Mouse (Mus musculus) granulocyte monocyte progenitor cell, adult 5-6 weeks (primary cell): ENCODE measurements around the gene Cacul1. TPM values are rescaled to one million over a fixed set of nuclear protein-coding genes. Genes with fewer than 3 reads are reported as not detected.
A peak's percentile ranks its signal among the peaks of the same experiment; 100 is the strongest.
"Not testable (repeated sequence)": the region's sequence is repeated elsewhere in the genome, so short reads cannot be mapped to it uniquely, and the experiment has no call there.

Source experiments
- ATAC-seq: replicated peaks from 2 replicates; pipeline ENCODE4 v1.8.0; 2016; ENCODE audit warnings: mild to moderate bottlenecking, moderate TSS enrichment, inconsistent platforms; ENCODE audit not compliant: poor library complexity, severe bottlenecking
- total RNA-seq, 2 experiments: library from RNA; stranded (forward) in 1 of 2; stranded (reverse) in 1 of 2; fragments of 200-712, 200-1000 nt in 1 of 2; fragments of >200 nt in 1 of 2; fragmentation: Nextera tagmentation in 1 of 2; gene quantifications; 2 replicates each; pipeline ENCODE4 v1.2.3; 2014 to 2017

The Cacul1 gene
- total RNA-seq (2014; fragmentation: Nextera tagmentation) (22.2 and 30.8 TPM in 2 replicates), total RNA-seq (2017) (34.7 and 36.2 TPM in 2 replicates)

- ATAC-seq: peak; percentile 92
Observed at GRCm38 (mm10) chr19:60580582-60581339, at the start of gene Cacul1. Gene Cacul1, minus strand, starts transcription at chr19:60581025.

- ATAC-seq: no peak
Observed at GRCm38 (mm10) chr19:60619420-60619819, 38.6 kb upstream of the Cacul1 start.

- peak; percentile 44; the same call in 1 of the 2 replicates for ATAC-seq
Observed at GRCm38 (mm10) chr19:60617007-60617406, 36.2 kb upstream of the Cacul1 start.

DNA sequence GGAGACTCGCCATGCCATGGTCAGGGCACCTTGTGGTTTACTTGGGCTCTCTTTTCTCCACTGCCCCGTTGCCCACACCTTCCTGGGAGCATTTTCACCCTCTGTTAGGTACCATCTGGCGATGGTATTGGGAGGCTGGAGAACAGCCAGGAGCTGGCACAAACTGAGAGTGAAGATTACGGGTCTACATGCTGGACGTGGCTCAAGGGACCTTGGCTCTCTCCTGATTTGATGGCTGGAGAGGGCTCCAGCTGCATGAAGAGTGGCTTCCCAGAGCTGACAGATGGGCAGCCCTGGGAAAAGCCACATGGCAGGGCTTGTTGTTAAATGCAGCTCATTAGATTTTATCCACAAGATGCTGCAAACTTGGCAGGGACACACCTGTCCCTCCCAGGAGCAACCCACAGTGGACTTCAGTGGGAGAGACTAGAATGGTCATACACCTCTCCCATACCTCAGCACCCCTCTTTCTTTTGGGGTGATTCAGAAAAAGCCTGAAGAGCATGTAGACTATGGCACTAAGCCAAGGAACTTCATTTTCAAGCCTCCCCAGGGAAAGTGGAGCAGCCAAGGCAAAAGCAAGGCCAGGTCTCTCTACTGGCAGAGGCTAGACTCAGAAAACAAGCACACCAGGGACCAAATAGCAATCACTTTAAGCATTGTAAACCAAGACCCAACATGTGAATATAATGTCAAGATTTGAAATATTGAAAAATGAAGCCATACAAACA is 34.8 kb upstream of the Cacul1 start:
- no peak for ATAC-seq

DNA sequence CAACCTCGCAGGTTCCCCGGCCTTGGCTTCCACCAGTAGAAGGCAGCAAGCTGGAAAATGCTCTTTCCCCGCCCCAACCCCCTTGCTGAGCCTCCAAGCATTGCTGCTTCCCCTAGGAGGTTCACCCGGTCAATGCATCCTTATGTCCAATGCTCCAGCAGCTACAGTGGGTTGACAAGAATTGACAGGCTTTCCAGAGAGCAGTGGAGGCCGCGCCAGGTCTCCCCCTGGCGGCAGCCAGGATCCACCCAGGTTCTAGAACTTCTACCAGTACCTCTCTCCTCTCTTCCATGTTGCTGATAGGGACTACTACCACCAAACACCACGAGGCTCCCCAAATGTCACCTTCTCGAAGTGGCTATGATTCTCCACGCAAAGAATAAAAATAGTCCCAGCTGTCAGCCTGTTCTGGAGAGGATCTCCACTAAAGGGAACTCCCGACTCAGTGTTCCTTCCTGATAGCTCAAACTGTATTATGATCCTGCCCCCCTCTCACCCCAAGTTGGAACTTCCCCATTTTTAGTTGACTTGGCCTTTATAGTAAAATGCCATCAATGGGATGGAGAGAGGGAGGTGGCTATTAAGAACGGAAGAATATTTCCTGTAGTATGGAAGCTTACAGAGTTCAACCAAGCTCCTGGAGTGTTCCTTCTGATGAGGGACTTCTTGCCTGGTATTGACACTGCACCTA is 30.8 kb upstream of the Cacul1 start:
- ATAC-seq: peak; percentile 65

DNA sequence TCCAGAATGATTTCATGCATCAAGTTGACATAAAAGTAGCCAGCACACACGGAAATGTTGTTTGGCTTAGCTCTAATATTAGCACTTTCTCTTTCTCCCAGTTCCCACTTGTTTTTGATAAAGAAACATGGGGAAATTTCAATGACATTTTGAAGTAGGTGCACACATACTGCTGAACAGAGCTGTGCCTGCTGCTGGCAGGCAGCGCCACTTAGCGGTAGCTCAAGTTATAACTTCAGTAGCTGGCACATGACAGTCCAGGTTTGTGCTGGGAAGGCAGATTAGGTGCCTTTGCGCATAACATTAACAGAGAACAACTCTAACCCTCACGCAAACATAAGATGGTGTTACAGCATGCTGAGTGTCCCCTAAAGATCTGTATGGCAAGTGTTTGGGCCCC is 27.9 kb upstream of the Cacul1 start:
- peak; percentile 65 for ATAC-seq

GRCm38 (mm10) chr19:60603586-60603985 is 22.8 kb upstream of the Cacul1 start:
- ATAC-seq: no peak

GRCm38 (mm10) chr19:60602066-60602465 is 21.2 kb upstream of the Cacul1 start:
- not testable (repeated sequence) for ATAC-seq

GRCm38 (mm10) chr19:60598025-60598697 is 17.3 kb upstream of the Cacul1 start:
- ATAC-seq: peak; percentile 52; the same call in 1 of the 2 replicates

DNA sequence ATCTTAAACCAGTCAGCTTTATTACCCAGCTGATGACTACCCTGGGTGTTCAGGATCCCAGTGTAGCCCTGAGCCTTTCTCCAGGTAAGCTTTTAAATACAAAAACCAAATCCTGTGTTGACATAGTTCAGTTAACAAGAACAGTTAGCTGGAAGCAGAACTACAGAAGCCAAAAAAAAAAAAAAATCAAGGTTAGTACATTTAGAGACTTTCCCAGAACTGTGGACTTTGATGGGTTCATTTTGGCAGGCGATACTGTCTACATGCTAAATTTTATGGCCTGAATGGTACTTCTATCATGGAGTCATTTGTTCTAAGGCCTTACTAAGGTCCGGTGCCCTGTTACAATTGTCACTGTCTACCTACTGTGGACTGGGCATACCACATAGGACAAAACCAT is 8.8 kb upstream of the Cacul1 start:
- no peak for ATAC-seq

DNA sequence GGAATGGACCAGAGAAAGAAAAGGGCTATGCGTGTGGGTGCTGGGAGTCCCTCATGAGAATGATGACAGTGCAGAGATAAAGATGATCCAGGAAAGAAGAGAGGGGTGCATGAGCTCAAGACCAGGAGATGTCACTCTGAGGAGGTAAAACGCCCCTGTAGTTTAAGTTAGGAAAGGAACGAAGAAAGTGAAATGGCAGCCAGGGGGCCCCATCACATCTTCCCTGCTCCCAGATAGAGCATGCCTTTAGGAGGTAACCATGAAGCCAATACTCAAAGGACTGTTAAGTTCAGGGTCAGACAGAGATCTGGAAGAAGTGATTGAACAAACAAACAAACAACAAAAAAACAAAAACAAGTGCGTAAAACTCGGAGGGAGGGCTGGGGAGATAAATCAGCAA is 5.8 kb upstream of the Cacul1 start:
- ATAC-seq: no peak

DNA sequence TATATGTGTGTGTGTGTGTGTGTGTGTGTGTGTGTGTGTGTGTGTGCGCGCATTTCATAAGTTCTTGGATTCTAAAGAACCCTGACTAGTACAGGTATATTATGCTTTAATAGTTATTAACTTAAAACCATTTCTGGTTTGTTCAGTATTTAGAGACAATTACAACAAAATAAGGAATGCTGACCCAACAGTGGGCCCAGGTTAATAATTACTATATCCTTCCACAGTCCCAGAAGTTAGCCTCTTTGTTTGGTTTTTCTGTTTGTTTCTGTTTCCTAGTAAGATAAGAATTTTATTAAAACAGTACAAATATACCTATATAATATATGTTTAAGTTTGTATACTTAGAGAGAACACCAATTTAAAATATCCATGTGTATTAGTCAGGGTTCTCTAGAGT is 2.4 kb upstream of the Cacul1 start:
- no peak for ATAC-seq

DNA sequence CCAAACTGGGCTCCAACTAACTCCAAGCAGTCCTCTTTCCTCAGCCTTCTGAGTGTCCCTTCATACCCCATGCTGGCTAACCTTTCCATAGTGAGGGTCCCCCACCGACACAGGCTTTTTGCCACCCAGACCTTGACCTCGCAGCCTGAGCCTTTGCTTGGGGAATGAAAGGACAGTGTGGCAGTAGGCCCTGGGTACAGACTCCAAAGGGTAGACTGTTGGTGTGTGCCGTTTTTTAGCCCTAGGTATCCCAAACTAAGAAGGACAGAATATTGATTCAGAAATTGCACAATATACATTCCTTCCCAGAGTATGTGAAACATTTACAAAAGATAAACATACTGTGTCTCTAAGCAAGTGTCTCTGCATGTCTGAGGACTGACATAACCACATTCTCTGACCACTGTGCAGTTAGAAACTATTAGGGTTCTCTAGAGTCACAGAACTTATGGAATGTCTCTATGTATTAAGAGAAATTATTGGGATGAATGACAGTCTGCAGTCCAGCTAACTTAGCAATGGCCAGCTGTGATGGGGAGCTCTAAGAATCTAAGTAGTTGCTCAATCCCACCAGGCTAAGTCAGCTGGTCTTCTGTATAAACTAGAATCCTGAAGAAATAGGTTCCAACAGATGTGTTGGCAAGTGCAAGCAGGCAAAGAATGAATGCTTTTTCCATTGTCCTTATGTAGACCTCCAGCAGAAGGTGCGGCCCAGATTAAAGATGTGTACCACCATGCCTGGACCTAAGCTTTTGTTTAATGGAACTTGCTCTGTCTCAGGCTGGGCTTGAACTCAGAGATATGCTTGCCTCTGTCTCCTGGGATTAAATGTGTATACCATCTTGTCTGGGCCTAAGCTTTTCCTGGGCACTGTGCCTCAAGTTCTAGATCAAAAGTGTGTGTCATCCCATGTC is 809 bp upstream of the Cacul1 start:
- ATAC-seq: peak; percentile 4; the same call in 1 of the 2 replicates

GRCm38 (mm10) chr19:60579771-60580581 is 849 bp downstream of the Cacul1 start:
- ATAC-seq: peak; percentile 53

- no peak for ATAC-seq
Observed at GRCm38 (mm10) chr19:60576741-60577140, 4.1 kb downstream of the Cacul1 start.

DNA sequence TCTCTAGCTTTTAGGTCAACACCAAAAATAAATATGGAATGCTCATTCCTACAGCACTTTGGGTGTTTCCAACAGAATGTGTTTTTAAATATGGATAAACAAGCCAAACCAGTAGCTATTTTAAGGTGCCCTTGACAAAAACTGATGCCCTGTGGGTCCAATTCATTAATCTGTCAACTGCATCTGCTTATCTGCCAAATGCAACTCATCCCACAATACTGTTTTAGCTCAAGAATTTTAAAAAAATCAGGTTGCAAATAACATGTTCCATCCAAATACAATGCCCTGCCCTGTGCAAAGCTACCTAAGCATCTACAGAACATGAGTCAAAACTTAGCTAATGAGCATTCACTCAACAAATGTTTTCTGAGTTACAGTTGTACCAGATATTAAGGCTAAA is 20.3 kb downstream of the Cacul1 start:
- ATAC-seq: no peak

DNA sequence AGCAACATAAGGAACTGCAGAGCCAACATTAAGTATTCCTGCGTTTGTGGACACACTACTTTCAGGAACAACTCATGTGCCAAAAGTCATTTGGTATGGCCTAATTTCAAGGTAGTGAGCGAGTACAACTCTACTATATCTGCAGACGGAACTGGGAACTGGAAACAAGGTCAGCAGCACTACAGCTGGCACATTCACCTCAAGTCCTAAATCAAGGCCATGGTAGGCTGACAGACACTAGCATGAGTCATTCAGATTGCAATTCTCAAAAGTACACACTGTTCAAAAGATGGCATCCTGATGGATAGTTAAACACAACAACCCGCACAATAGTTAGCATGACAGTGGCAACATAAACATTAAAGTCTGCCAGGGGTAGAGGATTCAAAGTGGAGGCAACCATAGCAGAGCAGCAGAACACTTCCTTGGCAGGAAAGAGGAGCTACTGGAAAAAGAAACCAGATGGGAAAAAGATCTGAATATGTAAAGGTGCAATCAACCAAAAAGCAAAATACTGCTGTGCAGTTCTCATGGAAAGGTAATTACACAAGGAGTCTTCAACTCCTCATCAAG is 25.9 kb downstream of the Cacul1 start:
- ATAC-seq: no peak

- ATAC-seq: peak; percentile 58; the same call in 1 of the 2 replicates
Observed at GRCm38 (mm10) chr19:60553501-60553900, 27.3 kb downstream of the Cacul1 start.
